Mouse (Mus musculus) forebrain, embryonic 16.5 days (tissue): Measurements from ENCODE around the gene Rpl7a. TPM values are rescaled to one million over a fixed set of nuclear protein-coding genes. Genes with fewer than 3 reads are reported as not detected.
A peak's percentile ranks its signal among the peaks of the same experiment; 100 is the strongest.

ENCODE experiments used
- ATAC-seq: fragments of 200-750 bp; cut with Nextera tagmentation; 2 replicates; pipeline ENCODE4 v1.8.0; 2017; ENCODE audit warnings: mild to moderate bottlenecking, moderate library complexity
- H3K27ac ChIP-seq: fragments of 300-500 bp; sonication (generic); 2 replicates; pipeline ENCODE4 v1.5.1; 2014; ENCODE audit warnings: low read length, control low read depth
- H3K27me3 ChIP-seq: fragments of 300-500 bp; sonication (generic); replicated peaks from 2 replicates; pipeline ENCODE4 v1.6.1; 2014; ENCODE audit warnings: low read length; ENCODE audit not compliant: control insufficient read depth, insufficient read depth
- H3K36me3 ChIP-seq: fragments of 300-500 bp; sonication (generic); 2 replicates; pipeline ENCODE4 v1.6.1; 2014; ENCODE audit not compliant: control insufficient read depth, insufficient read depth
- H3K4me1 ChIP-seq: fragments of 300-500 bp; sonication (generic); replicated peaks from 2 replicates; pipeline ENCODE4 v1.6.1; 2014; ENCODE audit warnings: low read length; ENCODE audit not compliant: control insufficient read depth, insufficient read depth
- H3K4me2 ChIP-seq: fragments of 300-500 bp; sonication (generic); 2 replicates; pipeline ENCODE4 v1.6.1; 2014; ENCODE audit warnings: mild to moderate bottlenecking, low read length, control low read depth
- H3K4me3 ChIP-seq: fragments of 300-500 bp; sonication (generic); replicated peaks from 2 replicates; pipeline ENCODE4 v1.5.1; 2014; ENCODE audit warnings: mild to moderate bottlenecking, low read length, control low read depth
- H3K9ac ChIP-seq: fragments of 300-500 bp; sonication (generic); replicated peaks from 2 replicates; pipeline ENCODE4 v1.6.1; 2014; ENCODE audit warnings: low read depth, low read length, control low read depth
- H3K9me3 ChIP-seq: fragments of 300-500 bp; sonication (generic); 2 replicates; pipeline ENCODE4 v1.6.1; 2016; ENCODE audit warnings: low read length; ENCODE audit not compliant: control insufficient read depth
- WGBS: fragments of 180-500 bp; shearing (Covaris S2); extraction: QIAGEN DNeasy Blood & Tissue Kit; methylation state at CpG from one replicate; pipeline ENCODE4 v1.1.7; 2014; 5-methylcytosine and 5-hydroxymethylcytosine counted together
- polyA plus RNA-seq: library from polyadenylated mRNA; unstranded; fragments of >200 nt; fragmentation: Nextera tagmentation; extraction: Ambion mirVana; gene quantifications from 2 replicates; pipeline ENCODE4 v1.2.1, GENCODE M21; 2015

The Rpl7a gene
- polyA plus RNA-seq, 1 experiment from 2014 or later, result 501 TPM

DNA sequence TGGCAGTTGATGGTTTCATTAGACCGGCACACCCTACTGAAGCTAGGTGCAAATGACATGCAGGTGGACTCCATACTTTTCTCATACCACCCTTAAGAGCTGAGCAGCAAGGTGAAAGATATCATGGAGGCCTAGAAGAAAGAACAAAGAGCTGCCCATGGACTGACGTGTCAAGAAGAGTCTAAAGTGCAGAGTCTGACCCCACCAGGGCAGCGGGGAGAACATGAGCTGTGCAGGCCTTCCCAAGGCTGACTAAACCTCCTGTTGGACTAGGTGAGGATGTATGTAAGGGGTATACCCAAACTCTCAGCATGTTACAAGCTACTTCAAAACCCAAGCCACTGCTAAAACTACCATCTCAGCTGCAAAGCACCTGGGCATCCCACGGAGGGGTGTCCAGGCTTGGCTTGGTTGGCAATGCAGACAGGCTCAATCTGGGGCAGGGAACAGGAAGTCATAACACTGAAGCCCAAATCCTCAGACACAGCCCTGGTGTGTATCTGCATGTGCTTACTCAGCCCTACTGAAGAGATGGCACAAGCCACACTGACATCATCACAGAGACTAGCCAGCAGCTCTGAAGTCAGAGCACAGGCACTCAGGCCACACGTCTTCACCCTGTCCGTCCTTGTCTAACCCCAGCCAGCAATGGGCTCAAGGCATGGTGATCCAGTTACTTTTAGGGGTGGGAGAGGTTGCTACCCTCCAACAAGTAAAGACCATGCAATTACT lies 17.3 kb downstream of the Rpl7a start:
- H3K27ac ChIP-seq, result no peak overlapping the region
- ATAC-seq, result no peak
- no peaks in the 10 kb centered on the region for H3K9me3 ChIP-seq
- H3K27me3 ChIP-seq, result no peaks in the 10 kb centered on the region
- H3K4me2 ChIP-seq, result no peak overlapping the region
- H3K4me3 ChIP-seq, result no peak overlapping the region
- WGBS, result 90% methylated on average over 6 of the region's 6 CpGs
- H3K36me3 ChIP-seq, result peaks cover 8% of the 10 kb centered on the region; the same call in 1 of the 2 replicates
- H3K4me1 ChIP-seq, result peaks cover 24% of the 10 kb centered on the region
- H3K9ac ChIP-seq, result no peak overlapping the region

DNA sequence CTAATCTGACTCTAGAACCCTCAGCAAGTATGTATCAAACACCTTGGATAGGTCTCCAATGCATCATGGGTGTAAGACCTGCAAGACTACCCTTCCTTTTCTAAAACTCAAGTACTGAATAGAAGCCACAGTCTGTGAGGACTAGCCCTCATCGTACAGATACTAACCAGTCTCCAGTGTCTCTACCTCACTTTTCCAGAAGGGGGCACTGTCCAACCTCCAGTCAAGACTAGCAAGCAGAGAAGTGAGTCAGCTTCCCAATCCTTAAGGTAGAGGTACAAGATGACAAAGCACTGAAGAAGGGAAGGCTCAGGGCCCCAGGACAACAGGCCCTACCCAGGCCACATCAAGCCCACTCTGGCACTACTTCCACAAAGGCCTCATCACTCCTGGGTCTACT lies 19.8 kb downstream of the Rpl7a start:
- WGBS, result 11% methylated on average over 1 of the region's 1 CpGs
- ATAC-seq, result no peak
- Histone ChIP-seq H3K36me3 (peaks cover 5% of the 10 kb centered on the region; the same call in 1 of the 2 replicates), H3K4me2 (no peak overlapping the region), H3K9me3 (no peaks in the 10 kb centered on the region), H3K4me3 (no peak overlapping the region), H3K27me3 (no peaks in the 10 kb centered on the region), H3K27ac (no peak overlapping the region), H3K9ac (no peak overlapping the region), H3K4me1 (peaks cover 24% of the 10 kb centered on the region)

DNA sequence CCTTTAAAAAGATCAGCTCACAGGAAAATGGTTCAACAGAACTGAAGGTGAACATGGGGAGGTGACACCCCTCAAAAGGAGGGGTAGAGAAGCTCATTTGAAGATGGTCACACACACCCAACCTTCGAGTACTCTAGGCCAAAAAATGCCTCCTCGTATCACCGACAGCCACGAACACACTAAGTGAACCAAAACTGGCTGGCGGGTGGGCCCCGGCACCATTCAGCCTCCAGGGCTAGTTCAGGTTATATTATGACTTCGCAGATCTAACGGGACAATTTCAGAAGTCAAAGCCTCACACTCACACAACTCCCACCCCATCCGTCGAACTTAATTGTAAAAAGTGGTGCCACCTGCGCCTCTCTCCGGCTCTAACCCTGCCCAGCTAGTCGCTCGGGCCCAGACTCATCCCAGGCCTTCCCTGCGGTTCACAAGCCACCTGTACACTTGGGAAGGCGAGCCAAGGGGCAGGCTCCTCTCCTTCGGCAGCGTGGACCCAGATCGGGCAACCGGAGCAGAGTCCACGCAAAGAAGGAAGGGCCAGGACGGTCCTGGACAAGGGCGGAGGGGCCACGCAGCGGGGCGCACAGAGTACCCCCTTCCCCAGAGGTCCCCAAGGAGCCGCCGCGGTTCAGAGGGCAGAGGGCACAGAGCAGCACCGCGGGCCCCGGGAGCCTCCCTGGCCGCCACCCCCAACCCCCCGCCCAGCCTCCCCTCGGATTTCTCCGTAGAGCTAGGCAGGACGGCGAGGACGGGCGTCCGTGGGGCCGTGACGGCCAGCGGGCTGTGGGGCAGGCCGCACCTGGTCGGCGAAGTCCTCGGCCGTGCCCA lies 22.1 kb downstream of the Rpl7a start:
- no peaks in the 10 kb centered on the region for H3K27me3 ChIP-seq
- no peak overlapping the region; the same call in 1 of the 2 replicates for H3K27ac ChIP-seq
- H3K4me1 ChIP-seq, result peaks cover 24% of the 10 kb centered on the region
- no peaks in the 10 kb centered on the region for H3K9me3 ChIP-seq
- H3K4me2 ChIP-seq, result peak overlapping the region; percentile 77
- peak overlapping the region; percentile 98 for H3K9ac ChIP-seq
- no peak; the same call in 1 of the 2 replicates for ATAC-seq
- no peaks in the 10 kb centered on the region for H3K36me3 ChIP-seq
- peak overlapping the region; percentile 92 for H3K4me3 ChIP-seq
- WGBS, result 2% methylated on average over 39 of the region's 49 CpGs

DNA sequence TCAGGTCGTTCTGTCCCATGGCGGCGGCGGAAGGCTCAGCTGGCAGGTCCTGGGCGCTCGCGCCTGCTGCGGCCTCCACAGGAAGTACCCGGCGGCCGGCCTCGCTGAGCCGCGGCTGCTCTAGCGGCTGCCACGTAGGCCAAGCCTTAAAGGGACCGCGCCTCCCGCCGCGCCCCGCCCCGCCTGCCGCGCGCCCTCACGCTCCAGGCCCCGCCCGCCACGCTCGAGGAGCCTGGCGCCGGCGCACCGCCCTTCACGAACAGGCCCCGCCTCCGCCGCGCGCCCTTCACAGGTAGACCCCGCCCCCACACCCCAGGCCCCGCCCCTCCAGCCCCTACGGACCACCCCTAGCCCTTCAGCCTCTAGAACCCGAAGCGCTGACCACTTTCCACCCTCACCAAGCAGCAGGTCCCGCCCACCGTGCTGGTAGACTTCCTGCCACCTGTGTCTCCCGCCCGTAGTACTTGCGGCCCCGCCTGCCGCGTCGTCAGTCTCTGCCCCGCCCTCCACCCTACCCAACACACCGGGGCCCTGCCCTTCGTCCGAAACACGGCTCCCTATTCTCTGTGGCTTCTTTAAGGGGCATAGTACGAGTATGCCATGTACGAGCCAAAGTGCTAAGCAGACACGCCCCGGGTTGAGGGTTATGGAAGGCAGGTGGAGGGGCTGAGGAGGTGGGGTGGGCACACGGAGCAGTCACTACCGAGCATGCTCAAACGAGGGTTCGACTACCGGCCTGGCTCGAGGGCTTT lies 22.9 kb downstream of the Rpl7a start, which contains the start of the genes Surf4 and Stkld1:
Surf4 (minus strand) TSS at position 625 of the 752 bp plus-strand sequence.
Stkld1 (plus strand) TSS at position 744 of the 752 bp plus-strand sequence.
- peak within 1 kb of the TSS; percentile 92 for H3K4me3 ChIP-seq
- H3K4me2 ChIP-seq, result peak within 1 kb of the TSS; percentile 77
- H3K9me3 ChIP-seq, result no peaks in the 10 kb centered on the region
- no peak within 1 kb of the TSS; the same call in 1 of the 2 replicates for H3K27ac ChIP-seq
- H3K9ac ChIP-seq, result peak within 1 kb of the TSS; percentile 98
- peaks cover 24% of the 10 kb centered on the region for H3K4me1 ChIP-seq
- no peaks in the 10 kb centered on the region for H3K36me3 ChIP-seq
- no peaks in the 10 kb centered on the region for H3K27me3 ChIP-seq
- peak; percentile 97 for ATAC-seq
- under 1% methylated on average over 64 of the region's 70 CpGs for WGBS

DNA sequence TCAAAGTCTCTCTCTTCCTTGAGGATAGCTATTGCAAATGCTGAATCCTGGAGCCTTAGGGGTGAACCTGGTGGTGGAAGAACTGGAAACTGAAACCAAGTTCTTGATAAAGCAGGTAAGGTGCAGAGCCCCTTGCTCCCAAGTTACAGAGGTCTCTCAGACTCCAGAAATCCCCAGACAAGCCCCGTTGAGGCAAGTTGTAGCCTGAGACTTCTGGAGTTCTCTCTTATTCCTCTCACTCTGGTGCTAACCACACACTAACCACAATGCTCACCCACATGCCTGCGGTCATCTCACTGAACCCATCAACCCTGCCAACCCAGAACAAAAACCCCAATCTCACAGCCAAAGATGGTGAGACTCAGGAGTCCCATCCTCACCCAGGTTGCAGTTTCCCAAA lies 24.7 kb downstream of the Rpl7a start:
- Histone ChIP-seq H3K4me2 (no peak overlapping the region), H3K9ac (no peak overlapping the region), H3K27ac (no peak overlapping the region), H3K36me3 (no peaks in the 10 kb centered on the region), H3K9me3 (no peaks in the 10 kb centered on the region), H3K4me1 (peaks cover 22% of the 10 kb centered on the region), H3K4me3 (no peak overlapping the region), H3K27me3 (no peaks in the 10 kb centered on the region)
- ATAC-seq, result no peak
- 85% methylated on average over 2 of the region's 2 CpGs for WGBS

DNA sequence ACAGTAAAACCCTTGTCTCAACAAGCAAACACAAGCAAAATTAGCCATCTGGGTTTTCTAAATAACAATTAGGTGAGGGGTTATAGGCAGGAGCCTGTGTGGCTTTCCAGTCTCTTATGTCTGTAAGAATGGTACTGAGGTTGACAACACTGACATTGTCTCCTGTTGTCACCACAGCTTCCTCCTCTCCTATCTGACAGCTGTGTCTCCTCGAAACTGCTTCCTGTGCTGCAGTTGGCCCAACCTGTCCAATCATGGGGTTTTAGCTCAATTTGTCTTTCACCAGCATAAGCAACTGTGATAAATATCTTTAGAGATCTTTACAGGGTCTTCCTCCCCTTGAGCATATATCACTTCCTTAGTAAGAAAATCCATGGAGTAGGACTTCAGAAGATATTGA lies 25.9 kb downstream of the Rpl7a start:
- Histone ChIP-seq H3K27ac (no peak overlapping the region), H3K4me1 (peaks cover 12% of the 10 kb centered on the region), H3K9ac (no peak overlapping the region), H3K27me3 (no peaks in the 10 kb centered on the region), H3K36me3 (no peaks in the 10 kb centered on the region), H3K4me3 (no peak overlapping the region), H3K9me3 (no peaks in the 10 kb centered on the region), H3K4me2 (no peak overlapping the region)
- 86% methylated on average over 1 of the region's 1 CpGs for WGBS
- no peak for ATAC-seq

DNA sequence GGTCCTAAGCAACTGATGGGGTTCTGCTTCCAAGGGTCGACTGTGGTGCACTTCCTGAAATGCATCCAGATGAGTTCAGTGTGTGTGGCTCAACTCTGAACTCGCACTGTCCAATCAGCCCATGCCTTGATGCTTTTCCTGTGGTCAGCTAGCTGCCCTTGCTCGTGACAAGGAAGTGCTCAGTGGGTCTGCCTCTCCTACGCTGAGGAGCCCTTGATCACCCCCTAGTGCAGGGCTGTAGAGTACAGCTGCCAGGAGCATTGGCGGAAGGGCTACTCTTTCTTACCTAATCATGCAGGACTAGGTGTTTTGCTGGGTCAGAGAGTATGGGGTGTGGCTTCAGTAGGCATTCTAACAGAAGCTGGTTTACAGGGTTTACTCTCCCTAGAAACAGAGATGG lies 31.0 kb downstream of the Rpl7a start:
- Histone ChIP-seq H3K4me3 (no peak overlapping the region), H3K4me2 (no peak overlapping the region), H3K27ac (no peak overlapping the region), H3K36me3 (no peaks in the 10 kb centered on the region), H3K9me3 (no peaks in the 10 kb centered on the region), H3K4me1 (no peaks in the 10 kb centered on the region), H3K9ac (no peak overlapping the region), H3K27me3 (no peaks in the 10 kb centered on the region)
- ATAC-seq, result no peak
- WGBS, result 44% methylated on average over 5 of the region's 5 CpGs

DNA sequence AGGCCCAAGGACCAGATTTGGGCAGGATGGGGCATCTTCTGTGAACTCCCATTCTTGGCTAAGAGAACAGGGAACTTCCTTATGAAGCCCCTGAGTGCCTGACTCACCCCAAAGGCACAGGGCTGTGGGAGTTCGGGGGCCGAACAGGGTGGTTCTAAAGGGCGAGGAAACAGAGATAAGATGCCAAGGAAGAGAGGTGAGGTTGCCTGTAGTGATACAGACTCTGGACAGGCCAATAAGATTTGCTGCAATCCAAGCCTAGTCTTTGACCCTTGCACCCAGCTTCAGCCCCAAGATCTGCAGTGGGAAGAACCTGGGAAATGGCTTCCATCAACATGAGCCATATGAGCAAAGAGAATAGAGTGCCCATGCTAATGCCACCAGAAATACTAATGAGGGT lies 32.7 kb downstream of the Rpl7a start:
- Histone ChIP-seq H3K4me3 (no peak overlapping the region), H3K27me3 (no peaks in the 10 kb centered on the region), H3K4me1 (0 out of 2 replicates have a peak, but pooled peaks cover 3% of the 10 kb centered on the region), H3K9me3 (no peaks in the 10 kb centered on the region), H3K9ac (no peak overlapping the region), H3K4me2 (no peak overlapping the region), H3K36me3 (no peaks in the 10 kb centered on the region), H3K27ac (no peak overlapping the region)
- WGBS, result 85% methylated on average over 3 of the region's 3 CpGs
- ATAC-seq, result no peak

DNA sequence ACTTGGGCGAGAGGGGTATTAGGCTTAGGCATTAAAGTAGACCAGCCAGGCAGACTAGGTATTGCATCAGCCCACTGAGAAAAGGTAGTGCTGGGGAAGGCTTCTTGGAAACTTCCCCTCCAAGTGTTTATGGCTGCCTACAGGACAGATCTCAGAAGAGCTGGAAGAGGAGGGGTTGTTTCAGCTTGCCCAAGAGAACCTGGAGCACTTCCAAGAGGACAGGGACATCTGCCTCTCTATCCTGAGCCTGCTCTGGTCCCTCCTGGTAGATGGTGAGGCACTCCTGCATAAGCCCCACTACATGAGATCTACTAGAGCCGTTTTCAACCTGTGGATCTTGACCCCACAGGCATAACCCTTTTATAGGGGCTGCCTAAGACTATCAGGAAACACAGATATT lies 39.8 kb downstream of the Rpl7a start:
- Histone ChIP-seq H3K27me3 (no peaks in the 10 kb centered on the region), H3K9me3 (no peaks in the 10 kb centered on the region), H3K4me2 (no peak overlapping the region), H3K36me3 (peaks cover 10% of the 10 kb centered on the region), H3K4me3 (no peak overlapping the region), H3K9ac (no peak overlapping the region), H3K27ac (no peak overlapping the region), H3K4me1 (0 out of 2 replicates have a peak, but pooled peaks cover 3% of the 10 kb centered on the region)
- WGBS, result 93% methylated on average over 2 of the region's 2 CpGs
- no peak for ATAC-seq
